Mouse (Mus musculus) granulocyte monocyte progenitor cell, adult 5-6 weeks (primary cell): ENCODE measurements around the gene Nedd4. TPM values are rescaled to one million over a fixed set of nuclear protein-coding genes. Genes with fewer than 3 reads are reported as not detected.
"Not testable (repeated sequence)": the region's sequence is repeated elsewhere in the genome, so short reads cannot be mapped to it uniquely, and the experiment has no call there.

Experiments used
- ATAC-seq: replicated peaks from 2 replicates; pipeline ENCODE4 v1.8.0; 2016; ENCODE audit warnings: mild to moderate bottlenecking, moderate TSS enrichment, inconsistent platforms; ENCODE audit not compliant: poor library complexity, severe bottlenecking
- total RNA-seq, 2 experiments: library from RNA; stranded (forward) in 1 of 2; stranded (reverse) in 1 of 2; fragments of 200-712, 200-1000 nt in 1 of 2; fragments of >200 nt in 1 of 2; fragmentation: Nextera tagmentation in 1 of 2; gene quantifications; 2 replicates each; pipeline ENCODE4 v1.2.3; 2014 to 2017

Nedd4 gene
- total RNA-seq, 2 experiments from 2014 or later = 118 to 154 TPM

DNA sequence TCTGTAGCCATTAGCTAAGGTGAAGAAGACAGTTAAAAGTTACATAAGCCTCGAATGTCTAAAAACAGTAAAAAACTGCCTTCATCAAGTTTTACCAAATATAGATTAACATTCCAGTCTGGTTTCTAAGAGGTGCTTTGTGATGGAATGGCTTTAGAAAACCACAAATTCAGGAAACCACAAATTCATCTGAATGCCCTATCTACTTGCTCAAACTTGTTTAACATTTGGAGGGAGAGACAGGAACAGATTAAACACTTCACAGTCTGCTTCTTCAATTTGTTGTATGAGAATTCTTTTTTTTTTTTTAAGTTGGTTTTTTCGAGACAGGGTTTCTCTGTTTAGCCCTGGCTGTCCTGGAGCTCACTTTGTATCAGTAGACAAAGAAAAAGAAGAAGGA lies 12.4 kb upstream of the Nedd4 start:
- ATAC-seq = no peak

DNA sequence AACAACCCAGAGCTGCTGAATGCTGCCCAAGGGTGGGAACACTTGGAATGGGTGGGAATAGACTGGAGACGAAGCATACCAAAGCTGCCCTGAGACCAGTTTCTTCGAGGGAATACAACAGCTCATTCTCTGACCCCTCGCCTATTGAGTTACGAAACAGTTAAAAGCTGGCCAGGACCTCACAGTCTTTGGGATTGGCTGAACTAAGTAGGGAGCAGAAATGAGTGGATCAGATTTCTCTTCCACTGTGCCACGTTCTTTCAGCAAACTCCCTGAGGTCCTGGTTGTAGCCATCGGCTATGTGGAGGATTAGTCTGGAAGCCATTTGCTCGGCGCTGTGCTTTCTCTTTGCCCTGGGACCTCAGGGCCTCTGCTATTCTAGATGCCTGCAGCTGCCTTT lies 9.2 kb upstream of the Nedd4 start:
- no peak for ATAC-seq

DNA sequence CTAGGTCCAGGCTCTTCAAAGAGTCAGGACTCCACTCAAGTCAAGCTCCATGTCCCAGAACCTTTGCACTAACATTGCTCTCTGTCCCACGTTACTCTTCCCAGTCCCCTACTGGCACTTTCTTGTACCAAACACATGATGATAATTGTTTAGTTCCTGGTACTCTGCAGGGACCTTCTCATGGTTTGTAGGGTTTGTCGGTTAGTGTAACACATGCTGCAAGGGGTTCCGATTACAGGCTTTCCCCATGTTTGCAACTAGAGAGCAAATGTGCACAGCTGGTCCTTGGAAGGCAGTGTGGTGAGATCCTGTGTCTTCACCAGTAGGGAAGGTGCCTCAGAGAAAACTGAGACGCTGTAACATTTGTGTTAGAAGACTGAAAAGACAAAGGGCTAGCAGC lies 8.6 kb upstream of the Nedd4 start:
- no peak for ATAC-seq

DNA sequence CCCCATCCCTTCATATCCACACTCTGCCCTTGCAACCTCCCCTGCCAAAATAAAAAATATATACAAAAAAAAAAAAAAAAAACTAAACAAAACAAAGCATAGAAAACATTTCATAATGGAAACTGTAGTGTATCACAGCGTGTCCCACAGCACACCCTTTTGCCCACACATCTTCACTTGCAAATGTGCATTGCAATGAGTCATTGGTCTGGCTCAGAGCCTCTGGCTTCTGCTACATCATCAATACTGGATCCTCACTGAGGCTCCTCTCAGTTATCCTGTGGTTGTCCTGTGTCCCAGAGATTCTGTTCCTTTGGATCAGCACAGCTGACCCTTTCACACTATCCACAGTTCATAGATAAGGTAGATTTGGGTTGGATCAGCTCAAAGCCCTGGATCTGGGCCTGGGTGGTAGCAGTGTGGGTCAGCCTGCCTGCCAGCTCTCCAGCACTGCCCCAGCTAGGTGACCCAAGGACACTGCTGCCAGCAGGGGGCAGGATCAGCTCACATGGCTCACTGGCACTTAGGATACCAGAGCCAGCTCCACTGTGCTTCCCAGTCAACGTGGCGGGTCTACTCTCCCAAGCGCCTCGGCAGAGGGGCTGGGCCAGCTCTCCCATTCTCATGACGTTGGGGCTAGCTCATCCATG lies 7.4 kb upstream of the Nedd4 start:
- peak; percentile 69 for ATAC-seq

DNA sequence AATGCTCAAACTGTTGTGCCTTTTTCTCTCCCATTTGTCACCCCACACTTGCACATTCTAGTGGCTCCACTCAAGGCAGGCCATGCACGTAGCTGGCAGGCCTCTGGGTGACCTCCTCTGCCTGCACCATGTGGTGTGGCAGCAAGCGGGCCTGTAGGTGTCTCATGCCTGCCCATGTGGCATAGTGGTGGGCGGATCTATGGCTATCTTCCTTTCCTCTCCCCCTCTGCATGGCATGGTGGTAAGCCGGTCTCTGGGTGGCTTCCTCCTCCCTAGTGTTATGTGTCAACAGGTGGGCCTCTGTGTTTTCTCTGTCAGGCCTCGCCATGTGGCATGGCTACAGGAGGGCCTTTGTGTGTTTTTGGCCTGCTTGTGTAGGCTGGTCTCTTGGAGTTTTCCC lies 6.5 kb upstream of the Nedd4 start:
- ATAC-seq = peak; percentile 13; the same call in 1 of the 2 replicates

DNA sequence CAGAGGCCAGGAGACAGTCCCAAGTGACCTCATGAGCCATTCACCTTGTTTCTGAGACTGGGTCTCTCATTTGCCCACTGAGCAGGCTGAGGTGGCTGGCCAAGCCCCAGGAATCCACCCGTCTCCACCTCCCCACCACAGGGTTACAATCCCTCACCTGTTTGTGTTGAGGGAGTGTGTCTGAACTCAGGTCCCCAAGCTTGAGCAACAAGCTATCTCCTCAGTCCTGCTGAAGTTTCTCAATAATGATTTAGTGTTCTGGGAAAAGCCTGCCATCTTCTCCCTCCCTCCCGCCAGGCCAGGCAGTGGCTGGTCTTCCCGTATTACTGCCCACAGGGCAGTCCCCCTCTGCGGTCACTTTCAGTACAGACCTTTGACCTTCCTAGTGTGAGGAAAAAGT lies 5.7 kb upstream of the Nedd4 start:
- no peak for ATAC-seq

DNA sequence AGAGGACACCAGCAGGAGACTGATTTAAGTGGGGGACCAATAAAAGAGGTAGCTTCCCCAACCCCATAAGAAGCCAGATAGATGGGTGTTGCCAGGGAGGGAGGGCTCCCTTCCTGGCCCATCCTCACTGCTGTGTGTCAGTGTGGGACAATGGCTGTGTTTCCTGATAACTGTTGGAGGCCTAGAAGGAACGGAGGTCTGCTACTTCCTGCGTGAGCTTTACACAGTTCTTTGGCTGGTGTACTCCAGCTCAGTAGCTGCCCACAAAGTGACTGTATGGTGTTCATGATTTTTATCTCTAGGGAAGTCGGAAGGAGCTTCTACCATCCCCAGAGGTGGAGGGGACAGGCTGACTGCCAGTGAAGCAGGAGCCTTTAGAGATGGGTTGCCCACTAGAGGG lies 5.2 kb upstream of the Nedd4 start:
- peak; percentile 28 for ATAC-seq

DNA sequence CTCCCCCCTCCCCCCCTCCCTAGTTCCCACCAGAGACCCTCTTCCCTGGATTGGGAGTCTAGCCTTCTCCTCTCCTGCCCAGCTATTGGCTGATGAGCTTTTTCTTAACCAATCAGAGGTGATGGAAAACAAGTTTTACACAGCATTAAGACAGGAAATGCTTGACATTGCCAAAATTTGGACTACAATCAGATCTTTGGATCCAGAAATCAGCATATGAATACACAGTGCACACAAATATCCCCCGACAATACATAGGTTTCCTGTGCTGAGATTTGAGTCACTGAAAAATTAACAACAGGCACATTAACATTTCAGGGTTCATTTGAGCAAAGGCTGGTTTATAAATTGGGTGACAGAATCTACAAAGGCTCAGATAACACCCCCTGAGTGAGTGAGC lies 4.5 kb upstream of the Nedd4 start:
- ATAC-seq = no peak

DNA sequence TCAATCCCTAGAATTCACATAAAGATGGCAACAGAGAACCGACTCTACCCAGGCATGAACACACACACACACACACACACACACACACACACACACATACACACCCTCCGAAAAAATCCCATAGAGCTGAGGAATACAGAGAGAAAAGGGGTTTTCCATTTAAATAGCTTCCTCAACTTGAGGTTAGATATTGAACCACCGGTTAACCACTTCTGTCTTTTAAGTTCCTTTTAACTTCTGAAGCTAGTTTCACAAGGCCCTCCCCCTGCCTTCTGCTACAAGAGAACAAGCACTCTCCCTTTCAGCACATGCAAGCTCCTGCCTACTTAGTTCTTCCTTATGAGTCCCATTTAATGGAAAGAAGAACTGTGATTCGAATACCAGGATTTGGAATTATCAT lies 2.0 kb upstream of the Nedd4 start:
- peak; percentile 72 for ATAC-seq

DNA sequence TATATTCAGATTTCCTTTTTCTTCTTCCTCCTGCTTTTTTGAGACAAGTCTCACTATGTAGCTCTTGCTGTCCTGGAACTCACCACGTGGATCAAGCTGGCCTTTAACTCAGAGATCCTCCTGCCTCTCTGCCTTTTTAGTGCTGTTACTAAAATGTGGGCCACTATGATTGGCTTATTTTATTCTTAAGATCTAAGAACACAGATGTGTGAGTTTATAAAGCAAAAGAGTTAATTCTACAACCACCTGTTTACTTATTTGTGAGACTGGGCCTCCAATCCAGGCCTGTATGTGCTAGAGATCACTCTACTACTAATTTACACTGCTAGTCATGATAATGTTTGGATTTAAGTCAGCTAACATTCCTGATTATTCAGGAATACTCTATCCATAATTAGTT lies 1.2 kb upstream of the Nedd4 start:
- no peak for ATAC-seq

DNA sequence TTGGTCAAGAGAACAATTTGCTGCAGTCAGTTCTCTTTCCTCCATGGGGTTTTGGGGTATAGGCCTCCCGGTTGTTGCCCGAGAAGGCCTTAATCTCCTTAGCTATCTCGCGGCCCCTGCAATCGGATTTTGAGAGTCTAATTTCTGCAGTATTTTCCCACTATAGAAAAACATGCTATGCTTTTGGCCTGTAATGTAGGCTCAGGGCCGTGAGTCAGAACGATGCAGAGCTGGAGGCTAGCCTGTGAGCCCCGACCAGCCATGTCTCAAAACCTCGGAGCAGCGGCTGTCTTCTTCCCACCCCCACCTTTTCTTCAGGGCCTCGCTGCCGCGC lies 618 bp upstream of the Nedd4 start:
- ATAC-seq = no peak

DNA sequence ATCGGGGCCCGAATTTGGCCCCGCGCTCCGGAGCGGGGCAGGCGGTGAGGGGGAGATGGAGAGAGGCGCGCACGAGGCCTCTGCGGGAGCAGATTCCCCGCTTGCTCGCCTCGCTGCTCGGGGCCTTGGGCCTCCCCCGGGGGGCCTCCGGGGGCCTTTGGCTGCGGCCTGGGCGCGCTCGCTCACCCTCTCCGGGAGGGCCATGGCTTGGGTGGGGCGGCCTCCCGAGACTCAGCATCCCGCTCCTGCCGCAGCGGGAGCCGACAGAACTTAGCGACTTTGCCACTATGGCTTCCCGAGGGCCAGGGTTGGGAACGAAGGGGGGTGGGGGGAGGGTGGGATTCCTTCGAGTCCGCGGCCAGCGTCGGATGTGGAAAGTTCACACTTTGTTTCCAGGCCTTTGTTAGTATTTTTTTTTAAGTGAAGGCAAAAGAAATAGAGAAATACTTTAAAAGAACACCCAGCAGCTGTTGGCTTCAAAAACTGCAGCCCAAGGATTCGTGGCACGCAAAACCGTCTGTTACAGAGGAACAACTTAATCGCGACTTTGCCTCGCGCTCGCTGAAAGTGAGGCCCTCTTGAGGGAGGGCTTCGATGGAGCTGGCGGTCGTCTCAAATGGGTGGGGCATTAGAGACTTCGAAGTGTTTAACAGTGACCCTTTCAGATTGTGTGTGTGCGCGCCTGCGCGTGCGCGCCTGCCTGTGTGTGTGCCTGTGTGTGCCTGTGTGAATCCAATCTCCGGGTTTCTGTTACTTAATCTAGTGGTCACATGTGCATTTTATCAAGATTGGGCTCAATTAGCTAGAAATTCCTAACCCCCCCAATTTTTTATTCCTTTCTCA lies 766 bp downstream of the Nedd4 start:
- ATAC-seq = peak; percentile 25

DNA sequence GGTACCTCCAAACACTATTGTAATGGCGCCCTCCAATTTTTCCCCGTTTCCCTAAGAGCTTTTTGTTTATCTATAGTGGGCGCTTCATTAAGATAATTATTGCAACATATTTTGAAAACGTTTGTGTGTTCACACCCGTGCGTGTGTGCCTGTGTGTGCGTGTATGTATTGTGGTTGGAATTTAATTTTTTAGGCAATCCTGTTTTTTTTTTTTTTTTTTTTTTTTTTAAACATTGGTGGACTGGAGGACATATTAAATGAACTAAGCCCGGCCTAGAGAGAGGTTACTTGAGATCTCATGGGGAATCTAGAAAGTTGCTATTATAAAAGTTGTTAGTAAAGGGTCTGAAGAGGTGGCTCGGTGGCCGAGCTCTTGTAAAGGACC lies 1.4 kb downstream of the Nedd4 start:
- ATAC-seq = no peak

DNA sequence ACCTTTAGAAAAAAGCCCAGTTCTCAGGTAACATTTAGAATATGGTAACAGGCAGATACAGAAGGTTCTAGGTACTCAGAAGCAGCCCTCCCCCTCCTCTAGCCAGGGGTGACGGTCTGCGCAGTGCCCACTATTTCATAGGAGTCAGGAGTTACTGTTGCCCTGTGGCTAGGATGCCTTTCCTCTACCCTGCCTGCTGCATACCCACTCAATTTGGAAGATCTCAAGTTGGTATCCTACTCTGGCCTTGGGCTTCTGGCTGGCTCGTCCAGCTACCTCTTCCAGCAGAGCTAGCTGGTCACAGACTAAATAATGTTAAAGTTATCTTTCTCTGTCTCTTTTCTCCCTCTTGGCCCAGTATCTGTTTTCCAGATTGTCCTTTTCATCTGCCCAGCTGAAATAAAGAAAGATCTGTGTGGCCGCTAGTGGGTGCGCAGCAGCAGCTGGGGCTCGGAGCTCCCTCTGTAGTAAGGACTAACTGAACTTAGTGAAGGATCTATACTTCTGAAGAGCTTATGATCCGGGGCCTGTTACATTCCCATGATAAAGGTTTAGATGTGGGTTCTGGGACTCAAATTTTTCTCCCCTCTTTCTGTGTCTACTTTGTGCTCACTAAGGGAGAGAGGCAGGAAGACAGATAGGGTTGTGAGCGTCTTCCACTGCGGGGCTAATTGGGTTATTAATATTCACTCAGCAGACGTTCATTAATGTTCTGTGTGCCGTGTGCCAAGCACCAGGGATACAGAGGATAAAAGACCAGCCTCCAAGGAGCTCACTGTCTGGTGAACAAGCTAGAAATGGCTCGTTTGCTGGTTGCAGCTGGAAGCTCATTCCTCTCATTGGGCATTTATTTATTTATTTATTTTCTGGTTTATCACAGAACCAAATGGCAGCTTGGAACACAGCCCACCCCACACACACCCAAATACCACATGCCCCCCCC lies 2.5 kb downstream of the Nedd4 start:
- ATAC-seq = no peak

DNA sequence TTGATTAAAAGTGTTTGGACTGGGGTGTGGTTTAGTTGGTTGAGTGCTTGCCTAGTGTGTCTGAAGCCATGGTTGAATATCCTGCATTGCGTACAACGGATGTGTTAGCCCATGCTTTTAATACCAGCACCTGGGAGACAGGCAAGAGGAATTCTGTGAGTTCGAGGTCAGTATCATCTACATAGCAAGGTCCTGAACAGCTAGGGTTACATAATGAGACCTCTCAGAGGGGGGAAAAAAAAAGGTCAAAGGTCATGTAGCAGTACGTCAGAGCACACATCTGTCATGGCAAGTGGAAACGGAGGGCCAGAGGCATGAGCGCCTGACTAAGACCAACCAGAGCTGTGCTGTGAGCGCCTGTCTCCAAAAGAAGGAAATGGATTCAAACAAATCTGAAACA lies 3.4 kb downstream of the Nedd4 start:
- no peak for ATAC-seq

DNA sequence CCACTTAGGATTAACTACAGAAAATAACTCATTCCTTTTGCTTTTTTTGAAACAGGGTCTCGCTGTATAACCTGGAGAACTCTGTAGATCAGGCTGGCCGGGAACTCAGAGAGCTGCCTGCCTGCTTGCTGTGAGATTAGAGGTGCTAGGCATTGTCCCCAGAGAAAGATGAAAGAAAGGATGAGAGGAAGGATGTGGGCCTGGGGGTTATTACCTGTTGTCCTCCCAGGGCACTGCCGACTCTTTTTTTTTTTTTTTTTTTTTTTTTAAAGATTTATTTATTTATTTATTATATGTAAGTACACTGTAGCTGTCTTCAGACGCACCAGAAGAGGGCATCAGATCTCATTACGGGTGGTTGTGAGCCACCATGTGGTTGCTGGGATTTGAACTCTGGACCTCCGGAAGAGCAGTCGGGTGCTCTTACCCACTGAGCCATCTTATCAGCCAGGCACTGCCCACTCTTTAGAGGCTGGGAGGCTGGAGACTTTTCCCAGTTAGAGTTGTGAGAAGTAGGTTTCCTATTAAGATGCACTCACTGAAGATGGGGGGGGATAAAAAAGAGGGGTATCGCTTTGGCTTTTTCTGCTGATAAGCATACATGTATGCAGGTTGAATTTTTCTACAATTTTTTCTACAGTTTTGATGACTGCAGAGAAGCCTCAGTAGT lies 4.3 kb downstream of the Nedd4 start:
- ATAC-seq = not testable (repeated sequence)

DNA sequence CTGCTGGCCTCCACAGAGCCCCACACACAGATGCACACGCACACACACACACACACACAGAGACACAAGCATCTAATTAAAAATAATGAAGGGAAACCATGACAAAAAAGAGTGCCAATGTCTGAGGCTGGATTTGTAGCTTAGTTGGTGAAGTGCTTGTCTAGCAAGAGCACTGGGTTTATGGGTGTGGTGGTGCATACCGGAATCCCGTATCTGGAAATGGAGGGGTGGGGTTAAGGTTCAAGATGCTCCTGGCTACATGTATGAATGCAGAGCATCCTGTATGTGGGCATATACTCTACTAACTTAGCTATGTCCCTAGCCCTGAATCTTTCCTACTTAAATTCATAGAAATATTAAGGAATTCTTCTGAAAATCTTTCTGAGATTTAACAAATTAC lies 5.0 kb downstream of the Nedd4 start:
- no peak for ATAC-seq

DNA sequence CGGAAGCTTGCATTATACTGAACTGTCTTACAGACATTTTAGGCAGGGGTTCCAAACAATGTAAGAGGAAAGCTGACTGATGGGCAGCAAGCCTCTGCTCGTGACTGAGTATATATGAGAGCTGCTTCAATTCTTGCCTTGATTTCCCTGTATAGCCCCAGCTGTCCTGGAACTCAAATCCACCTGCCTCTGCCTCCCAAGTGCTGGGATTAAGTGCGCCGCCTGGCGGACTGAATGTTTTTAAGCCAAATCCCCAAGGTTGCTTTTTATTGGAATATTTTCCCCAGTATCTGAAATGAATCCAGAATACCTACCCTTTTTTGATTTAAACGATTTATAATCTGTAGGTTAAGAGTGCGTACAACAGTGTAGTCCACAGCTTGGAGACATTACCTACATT lies 7.2 kb downstream of the Nedd4 start:
- no peak for ATAC-seq

DNA sequence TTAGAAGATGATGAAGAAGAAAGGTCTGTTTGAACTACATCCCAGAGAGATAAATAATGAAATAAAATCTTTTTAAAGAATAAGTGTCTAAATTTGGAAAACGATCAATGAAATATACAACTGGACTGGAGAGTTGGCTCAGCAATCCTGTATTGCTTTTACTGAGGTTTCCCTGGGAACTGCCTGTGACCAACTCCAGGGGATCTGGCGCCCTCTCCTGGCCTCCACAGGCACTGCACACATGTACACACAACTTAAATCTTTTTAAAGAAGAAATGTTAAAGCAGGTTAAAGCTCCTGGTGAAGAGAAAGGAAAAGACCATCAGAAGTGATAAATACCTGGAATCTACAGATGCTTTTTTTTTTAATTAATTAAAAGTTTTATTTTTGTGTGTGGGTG lies 10.2 kb downstream of the Nedd4 start:
- peak; percentile 84 for ATAC-seq

DNA sequence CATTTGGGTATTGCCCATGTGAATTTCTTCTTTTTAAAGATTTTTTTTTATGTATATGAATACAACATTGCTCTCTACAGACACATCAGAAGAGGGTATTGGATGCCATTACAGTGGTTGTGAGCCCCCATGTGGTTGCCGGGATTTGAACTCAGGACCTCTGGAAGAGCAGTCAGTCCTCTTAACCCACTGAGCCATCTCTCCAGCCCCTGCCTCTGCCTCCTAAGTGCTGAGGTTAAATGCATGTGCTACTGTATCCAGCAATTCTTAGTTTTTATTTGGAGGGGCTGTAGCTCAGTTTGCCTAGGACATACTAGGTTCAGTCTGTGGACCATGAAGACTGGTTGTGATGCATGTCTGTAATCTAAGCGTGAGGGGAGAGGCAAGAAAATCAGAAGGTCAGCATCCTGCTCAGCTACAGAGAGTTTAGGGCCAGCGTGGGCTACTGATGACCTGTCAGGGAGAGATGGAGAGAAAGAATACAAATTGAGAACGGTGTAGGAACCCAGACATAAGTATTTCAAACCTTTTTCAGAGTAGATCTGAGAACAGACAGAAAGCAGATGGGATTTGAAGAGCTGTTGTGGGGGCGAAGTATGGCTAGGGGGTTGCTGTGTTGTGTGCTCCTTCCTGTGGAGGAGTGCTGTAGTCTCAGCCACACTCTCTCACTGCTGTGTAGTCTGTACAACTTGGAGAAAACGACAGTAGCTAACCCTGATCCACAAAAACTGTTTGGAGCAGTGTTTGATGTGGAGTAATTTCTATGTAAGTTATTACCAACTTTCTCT lies 13.0 kb downstream of the Nedd4 start:
- ATAC-seq = no peak
